Comparison of ENCODE assay signal across 21 mouse cellular contexts in the genomic region with DNA sequence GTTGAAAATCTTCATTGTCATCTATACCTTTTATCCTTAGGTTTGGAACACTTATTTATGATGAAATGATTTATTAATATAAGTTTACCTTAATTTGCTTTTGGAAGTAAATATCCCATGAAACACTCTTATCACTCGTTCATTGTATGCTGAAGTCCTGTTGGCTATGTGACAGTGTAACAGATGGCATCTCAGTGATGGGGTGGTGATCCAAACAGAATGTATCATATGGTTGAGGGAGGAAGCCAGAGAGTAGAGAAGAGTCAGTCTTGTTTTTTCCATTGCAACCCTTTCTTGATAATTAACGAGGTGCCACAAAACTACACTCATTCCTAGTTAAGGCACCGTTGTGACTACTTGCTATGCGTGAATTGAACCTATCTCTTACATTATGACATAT.
DNase-seq lines count a peak whose midpoint lies in the region; ATAC-seq and TF ChIP-seq lines count a peak whose summit lies in the region.
"Had no signal": no experiment of that assay in that cellular context is flagged by ENCODE, and none has a peak within 500 bp of the region (broad histone marks: within the 10 kb centered on the region; RNA-seq: fewer than 3 reads in every experiment).

No protein-coding gene starts in this region.

- DNase-seq in brain, adult 2 months (ENCODE audit: low read depth, low spot score), result peak; percentile 96
- DNase-seq in brain, embryonic 14.5 days (ENCODE audit: low read depth), result peak; percentile 3
- DNase-seq in cerebellum, adult 8-10 months, result peak; percentile 83
- DNase-seq in cerebellum, postnatal 25 days, result peak; percentile 76 to 86
- DNase-seq in gastrocnemius, adult 2 months, result no peak
- DNase-seq: adrenal gland, postnatal 25 days; B cell, adult 2 months; kidney, adult 9 months; kidney, postnatal 10 days; thymus, postnatal 4 days had no signal

- H3K4me1 ChIP-seq in heart, embryonic 11.5 days (ENCODE audit: control insufficient read depth, insufficient read depth, low read length), result no peaks in the 10 kb centered on the region
- H3K4me1 ChIP-seq: embryonic facial prominence, embryonic 13.5 days; forebrain, embryonic 10.5 days; forebrain, embryonic 15.5 days; heart, embryonic 15.5 days; hindbrain, embryonic 12.5 days; limb, embryonic 13.5 days; lung, embryonic 15.5 days; midbrain, embryonic 10.5 days had no signal

- H3K27ac ChIP-seq in gastrocnemius, adult 2 months, result no peak overlapping the region
- H3K27ac ChIP-seq in heart, embryonic 11.5 days (ENCODE audit: low read depth, low read length), result no peak overlapping the region
- H3K27ac ChIP-seq: embryonic facial prominence, embryonic 13.5 days; forebrain, embryonic 10.5 days; forebrain, embryonic 15.5 days; heart, embryonic 15.5 days; hindbrain, embryonic 12.5 days; limb, embryonic 13.5 days; lung, embryonic 15.5 days; midbrain, embryonic 10.5 days had no signal

- ATAC-seq in heart, embryonic 11.5 days (replicated peaks; ENCODE audit: insufficient number of reproducible peaks, low FRiP score, low TSS enrichment), result no peak
- ATAC-seq: forebrain, embryonic 15.5 days; intestine, postnatal 0 days had no signal

- no peak overlapping the region for H3K4me2 ChIP-seq in heart, embryonic 11.5 days
- H3K4me2 ChIP-seq: embryonic facial prominence, embryonic 13.5 days; forebrain, embryonic 15.5 days; heart, embryonic 15.5 days; hindbrain, embryonic 12.5 days; limb, embryonic 13.5 days; liver, embryonic 11.5 days; lung, embryonic 15.5 days had no signal

- TF ChIP-seq CTCF in brain, embryonic 14.5 days (IDR thresholded peaks at IDR 0.05; ENCODE audit: borderline replicate concordance, extremely low read depth, insufficient read depth, insufficient read length), result no peak
- no peak for TF ChIP-seq CTCF in gastrocnemius, adult 2 months (IDR thresholded peaks at IDR 0.05)

- H3K36me3 ChIP-seq in heart, embryonic 11.5 days (ENCODE audit: control insufficient read depth, insufficient read depth, low read length), result no peaks in the 10 kb centered on the region
- H3K36me3 ChIP-seq: embryonic facial prominence, embryonic 13.5 days; forebrain, embryonic 10.5 days; forebrain, embryonic 15.5 days; heart, embryonic 15.5 days; hindbrain, embryonic 12.5 days; limb, embryonic 13.5 days; lung, embryonic 15.5 days; midbrain, embryonic 10.5 days had no signal

- no peak overlapping the region for H3K9ac ChIP-seq in heart, embryonic 11.5 days (ENCODE audit: low read depth, low read length)
- H3K9ac ChIP-seq: embryonic facial prominence, embryonic 13.5 days; forebrain, embryonic 15.5 days; heart, embryonic 15.5 days; hindbrain, embryonic 12.5 days; limb, embryonic 13.5 days; lung, embryonic 15.5 days had no signal

- no peak for TF ChIP-seq POLR2A in brain, embryonic 14.5 days (IDR thresholded peaks at IDR 0.05; ENCODE audit: borderline replicate concordance, extremely low read depth, insufficient read depth, insufficient read length, poor library complexity, severe bottlenecking)

- 84% methylated on average over 4 of the region's 4 CpGs for WGBS in heart, embryonic 11.5 days (ENCODE audit: insufficient replicate concordance)

- intact Hi-C loops in gastrocnemius, adult 2 months (cut with DNase I), result no loop called here

- no peaks in the 10 kb centered on the region for H3K9me3 ChIP-seq in heart, embryonic 11.5 days (replicated peaks; ENCODE audit: control insufficient read depth, low read length)
- H3K9me3 ChIP-seq: embryonic facial prominence, embryonic 13.5 days; forebrain, embryonic 10.5 days; forebrain, embryonic 15.5 days; heart, embryonic 15.5 days; hindbrain, embryonic 12.5 days; limb, embryonic 13.5 days; lung, embryonic 15.5 days; midbrain, embryonic 10.5 days had no signal

- no peaks in the 10 kb centered on the region for H3K27me3 ChIP-seq in heart, embryonic 11.5 days (ENCODE audit: control insufficient read depth, insufficient read depth, low read length)
- H3K27me3 ChIP-seq: embryonic facial prominence, embryonic 13.5 days; forebrain, embryonic 15.5 days; heart, embryonic 15.5 days; hindbrain, embryonic 12.5 days; limb, embryonic 13.5 days; lung, embryonic 15.5 days had no signal

- no peak overlapping the region for H3K4me3 ChIP-seq in gastrocnemius, adult 2 months
- H3K4me3 ChIP-seq in heart, embryonic 11.5 days (ENCODE audit: low read depth, low read length), result no peak overlapping the region
- H3K4me3 ChIP-seq: embryonic facial prominence, embryonic 13.5 days; forebrain, embryonic 10.5 days; forebrain, embryonic 15.5 days; heart, embryonic 15.5 days; hindbrain, embryonic 12.5 days; limb, embryonic 13.5 days; lung, embryonic 15.5 days; midbrain, embryonic 10.5 days had no signal
